Mouse (Mus musculus): ENCODE results near the gene Slc26a10.

DNA sequence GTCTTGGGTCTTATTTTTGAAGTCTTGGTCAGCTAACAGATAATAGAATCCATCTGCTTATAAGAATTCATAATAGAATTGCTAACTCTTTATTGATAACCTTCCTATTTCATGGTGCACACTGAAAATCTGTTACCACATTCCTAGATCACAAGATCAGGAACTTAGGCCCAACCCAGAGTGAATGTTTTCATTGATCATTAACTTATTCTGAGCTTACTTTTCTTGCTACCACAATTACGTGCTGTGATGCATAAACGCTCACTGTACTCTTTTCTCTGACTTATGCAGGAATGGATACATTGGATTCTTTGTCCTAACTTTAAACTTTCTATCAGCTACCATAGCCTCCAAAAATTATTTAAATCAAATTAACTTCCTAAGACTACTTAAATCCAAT lies 26.2 kb downstream of the Slc26a10 start:
- TF ChIP-seq CTCF (conservative IDR thresholded peaks at IDR 0.05; ENCODE audit: low read length), result no peak
- TF ChIP-seq POU5F1 (IDR thresholded peaks at IDR 0.05; ENCODE audit: borderline replicate concordance, low read length), result no peak
- TF ChIP-seq NANOG (IDR thresholded peaks at IDR 0.05; ENCODE audit: borderline replicate concordance, low read length), result no peak
